Mouse (Mus musculus): ENCODE measurements at regions not wholly inside any gene's neighbourhood (a gene's known extent, or its start where the extent isn't known, plus 50 kb on each side); places are given as distances from the start of the nearest gene placed in this dataset.
A peak's percentile ranks its signal among the peaks of the same experiment; 100 is the strongest.

- Histone ChIP-seq H3K4me1 (ENCODE audit: control insufficient read depth, insufficient read depth, low read length) (no peaks in the 10 kb centered on the region), H3K9me3 (ENCODE audit: control insufficient read depth, low read length) (no peaks in the 10 kb centered on the region), H3K27me3 (ENCODE audit: control insufficient read depth, insufficient read depth, low read length) (no peaks in the 10 kb centered on the region), H3K27ac (ENCODE audit: low read depth, low read length) (no peak overlapping the region), H3K9ac (replicated peaks; ENCODE audit: low read depth, low read length) (no peak overlapping the region), H3K36me3 (ENCODE audit: control insufficient read depth, insufficient read depth, low read length) (no peaks in the 10 kb centered on the region), H3K4me2 (ENCODE audit: low read depth, low read length) (no peak overlapping the region), H3K4me3 (ENCODE audit: low read depth, low read length) (no peak overlapping the region)
- no peak for ATAC-seq (ENCODE audit: low read depth)
- WGBS = 58% methylated on average over 1 of the region's 1 CpGs
These were observed 230.3 kb upstream of the Ctso start for GRCm38 (mm10) chr3:81701974-81702697.

DNA sequence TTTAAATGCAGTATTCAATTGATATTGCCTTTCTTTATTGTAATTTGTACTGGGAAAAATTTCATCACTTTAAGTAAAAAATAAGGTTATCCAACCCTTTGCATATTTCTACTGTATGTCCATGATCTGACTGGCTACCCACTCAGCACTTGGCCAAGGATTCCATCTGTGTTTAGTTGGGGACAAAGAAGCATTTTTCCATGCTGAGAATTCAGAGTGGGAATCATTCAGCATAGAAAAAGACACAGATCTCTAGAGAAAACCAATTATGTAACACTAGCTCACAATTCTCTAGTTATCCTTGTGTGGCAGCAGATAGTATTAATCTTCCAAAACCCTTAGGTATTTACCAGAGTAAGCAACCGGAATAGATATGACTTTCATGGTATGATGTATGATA is 213.5 kb upstream of the Ctso start:
- Histone ChIP-seq H3K9ac (replicated peaks; ENCODE audit: low read depth, low read length) (no peak overlapping the region), H3K27ac (ENCODE audit: low read depth, low read length) (no peak overlapping the region), H3K9me3 (ENCODE audit: control insufficient read depth, low read length) (no peaks in the 10 kb centered on the region), H3K27me3 (ENCODE audit: control insufficient read depth, insufficient read depth, low read length) (no peaks in the 10 kb centered on the region), H3K4me2 (ENCODE audit: low read depth, low read length) (no peak overlapping the region), H3K36me3 (ENCODE audit: control insufficient read depth, insufficient read depth, low read length) (no peaks in the 10 kb centered on the region), H3K4me3 (ENCODE audit: low read depth, low read length) (no peak overlapping the region), H3K4me1 (ENCODE audit: control insufficient read depth, insufficient read depth, low read length) (no peaks in the 10 kb centered on the region)
- ATAC-seq (ENCODE audit: low read depth) = no peak
- 86% methylated on average over 1 of the region's 1 CpGs for WGBS

- Histone ChIP-seq H3K27me3 (ENCODE audit: control insufficient read depth, insufficient read depth, low read length) (no peaks in the 10 kb centered on the region), H3K36me3 (ENCODE audit: control insufficient read depth, insufficient read depth, low read length) (no peaks in the 10 kb centered on the region), H3K9ac (replicated peaks; ENCODE audit: low read depth, low read length) (no peak overlapping the region), H3K4me1 (ENCODE audit: control insufficient read depth, insufficient read depth, low read length) (no peaks in the 10 kb centered on the region), H3K4me2 (ENCODE audit: low read depth, low read length) (no peak overlapping the region), H3K27ac (ENCODE audit: low read depth, low read length) (no peak overlapping the region), H3K9me3 (ENCODE audit: control insufficient read depth, low read length) (no peaks in the 10 kb centered on the region), H3K4me3 (ENCODE audit: low read depth, low read length) (no peak overlapping the region)
- 60% methylated on average over 8 of the region's 8 CpGs for WGBS
- peak; percentile 31; the same call in 1 of the 2 replicates for ATAC-seq (ENCODE audit: low read depth)
These were observed 196.9 kb upstream of the Ctso start for GRCm38 (mm10) chr3:81735463-81735862.

- no peak for ATAC-seq (ENCODE audit: low read depth)
- Histone ChIP-seq H3K9me3 (ENCODE audit: control insufficient read depth, low read length) (no peaks in the 10 kb centered on the region), H3K36me3 (ENCODE audit: control insufficient read depth, insufficient read depth, low read length) (no peaks in the 10 kb centered on the region), H3K4me3 (ENCODE audit: low read depth, low read length) (no peak overlapping the region), H3K4me1 (ENCODE audit: control insufficient read depth, insufficient read depth, low read length) (no peaks in the 10 kb centered on the region), H3K9ac (replicated peaks; ENCODE audit: low read depth, low read length) (no peak overlapping the region), H3K4me2 (ENCODE audit: low read depth, low read length) (no peak overlapping the region), H3K27ac (ENCODE audit: low read depth, low read length) (no peak overlapping the region), H3K27me3 (ENCODE audit: control insufficient read depth, insufficient read depth, low read length) (no peaks in the 10 kb centered on the region)
These were observed 195.6 kb upstream of the Ctso start for GRCm38 (mm10) chr3:81736838-81737237.

DNA sequence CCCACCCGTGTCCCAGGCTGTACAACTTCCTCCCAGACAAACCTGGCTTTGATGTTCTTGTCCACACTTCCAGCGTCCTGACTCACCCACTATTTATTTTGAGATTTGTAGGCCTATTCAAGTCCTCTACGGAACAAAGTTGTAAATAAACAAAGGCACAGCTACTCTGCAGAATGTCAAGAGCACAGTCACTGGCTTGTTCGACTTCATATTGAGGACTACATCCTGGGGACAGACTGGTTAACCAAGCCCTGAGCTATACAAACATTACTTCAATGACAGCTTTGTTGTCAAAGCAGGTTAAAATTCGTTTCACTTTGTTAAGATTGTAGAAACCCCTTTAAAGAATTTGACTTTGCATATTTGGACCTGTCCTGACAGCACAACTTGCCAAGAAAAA is 190.3 kb upstream of the Ctso start:
- Histone ChIP-seq H3K4me1 (ENCODE audit: control insufficient read depth, insufficient read depth, low read length) (no peaks in the 10 kb centered on the region), H3K4me2 (ENCODE audit: low read depth, low read length) (no peak overlapping the region), H3K9me3 (ENCODE audit: control insufficient read depth, low read length) (no peaks in the 10 kb centered on the region), H3K36me3 (ENCODE audit: control insufficient read depth, insufficient read depth, low read length) (no peaks in the 10 kb centered on the region), H3K27ac (ENCODE audit: low read depth, low read length) (no peak overlapping the region), H3K4me3 (ENCODE audit: low read depth, low read length) (no peak overlapping the region), H3K27me3 (ENCODE audit: control insufficient read depth, insufficient read depth, low read length) (no peaks in the 10 kb centered on the region), H3K9ac (replicated peaks; ENCODE audit: low read depth, low read length) (no peak overlapping the region)
- WGBS = 38% methylated on average over 5 of the region's 5 CpGs
- no peak for ATAC-seq (ENCODE audit: low read depth)

- H3K4me3 ChIP-seq (ENCODE audit: low read depth, low read length) = no peak overlapping the region
- no peak overlapping the region for H3K4me2 ChIP-seq (ENCODE audit: low read depth, low read length)
- no peak overlapping the region for H3K27ac ChIP-seq (ENCODE audit: low read depth, low read length)
- WGBS = 73% methylated on average over 1 of the region's 1 CpGs
- H3K9ac ChIP-seq (replicated peaks; ENCODE audit: low read depth, low read length) = no peak overlapping the region
- no peaks in the 10 kb centered on the region for H3K27me3 ChIP-seq (ENCODE audit: control insufficient read depth, insufficient read depth, low read length)
- no peak for ATAC-seq (ENCODE audit: low read depth)
- H3K9me3 ChIP-seq (ENCODE audit: control insufficient read depth, low read length) = no peaks in the 10 kb centered on the region; the same call in 1 of the 2 replicates
- H3K4me1 ChIP-seq (ENCODE audit: control insufficient read depth, insufficient read depth, low read length) = no peaks in the 10 kb centered on the region
- H3K36me3 ChIP-seq (ENCODE audit: control insufficient read depth, insufficient read depth, low read length) = no peaks in the 10 kb centered on the region
These were observed 182.2 kb upstream of the Ctso start for GRCm38 (mm10) chr3:81750164-81750563.

DNA sequence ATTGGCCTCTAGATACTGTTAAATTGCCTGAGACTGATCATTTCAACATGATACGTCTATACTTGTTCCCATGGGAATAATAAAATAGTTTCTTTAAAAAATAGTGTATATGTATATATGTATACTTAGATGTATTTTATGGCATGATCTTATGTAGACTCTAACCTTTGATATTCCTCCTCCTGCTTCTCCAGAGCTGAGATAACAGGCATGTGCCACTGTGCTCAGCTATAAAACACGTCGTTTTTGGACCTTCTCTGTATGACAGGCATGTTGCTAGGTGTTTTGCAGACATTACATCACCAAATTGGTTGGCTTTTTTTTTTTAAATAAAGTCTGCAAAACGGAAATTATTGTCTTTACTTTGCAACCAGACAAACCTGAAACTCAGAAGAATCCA is 179.4 kb upstream of the Ctso start:
- ATAC-seq (ENCODE audit: low read depth) = no peak
- Histone ChIP-seq H3K27me3 (ENCODE audit: control insufficient read depth, insufficient read depth, low read length) (no peaks in the 10 kb centered on the region), H3K9ac (replicated peaks; ENCODE audit: low read depth, low read length) (no peak overlapping the region), H3K4me3 (ENCODE audit: low read depth, low read length) (no peak overlapping the region), H3K4me1 (ENCODE audit: control insufficient read depth, insufficient read depth, low read length) (no peaks in the 10 kb centered on the region), H3K27ac (ENCODE audit: low read depth, low read length) (no peak overlapping the region), H3K9me3 (ENCODE audit: control insufficient read depth, low read length) (no peaks in the 10 kb centered on the region; the same call in 1 of the 2 replicates), H3K4me2 (ENCODE audit: low read depth, low read length) (no peak overlapping the region), H3K36me3 (ENCODE audit: control insufficient read depth, insufficient read depth, low read length) (no peaks in the 10 kb centered on the region)
- 74% methylated on average over 4 of the region's 4 CpGs for WGBS

DNA sequence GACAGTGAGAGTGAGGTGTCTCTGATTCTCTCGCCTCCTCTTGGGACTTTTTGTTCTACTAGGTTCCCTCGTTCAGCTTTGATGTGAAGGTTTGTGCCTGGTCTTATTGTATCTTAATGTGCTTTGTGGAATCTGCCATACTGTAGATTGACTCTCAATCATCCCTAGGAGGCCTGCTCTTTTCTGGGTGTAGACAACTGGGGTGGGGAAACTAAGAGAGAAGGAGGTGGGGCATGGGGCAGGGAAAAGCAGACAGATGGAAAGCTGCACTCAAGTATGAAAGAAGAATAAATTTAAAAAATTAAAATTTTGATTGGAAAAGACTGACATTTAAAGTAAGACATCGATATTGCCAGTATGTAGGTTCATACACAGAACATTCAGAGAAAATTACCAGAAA is 172.0 kb upstream of the Ctso start:
- Histone ChIP-seq H3K27me3 (ENCODE audit: control insufficient read depth, insufficient read depth, low read length) (no peaks in the 10 kb centered on the region), H3K9ac (replicated peaks; ENCODE audit: low read depth, low read length) (no peak overlapping the region), H3K36me3 (ENCODE audit: control insufficient read depth, insufficient read depth, low read length) (no peaks in the 10 kb centered on the region), H3K27ac (ENCODE audit: low read depth, low read length) (no peak overlapping the region), H3K9me3 (ENCODE audit: control insufficient read depth, low read length) (no peaks in the 10 kb centered on the region), H3K4me2 (ENCODE audit: low read depth, low read length) (no peak overlapping the region), H3K4me1 (ENCODE audit: control insufficient read depth, insufficient read depth, low read length) (no peaks in the 10 kb centered on the region), H3K4me3 (ENCODE audit: low read depth, low read length) (no peak overlapping the region)
- 82% methylated on average over 3 of the region's 3 CpGs for WGBS
- ATAC-seq (ENCODE audit: low read depth) = no peak

DNA sequence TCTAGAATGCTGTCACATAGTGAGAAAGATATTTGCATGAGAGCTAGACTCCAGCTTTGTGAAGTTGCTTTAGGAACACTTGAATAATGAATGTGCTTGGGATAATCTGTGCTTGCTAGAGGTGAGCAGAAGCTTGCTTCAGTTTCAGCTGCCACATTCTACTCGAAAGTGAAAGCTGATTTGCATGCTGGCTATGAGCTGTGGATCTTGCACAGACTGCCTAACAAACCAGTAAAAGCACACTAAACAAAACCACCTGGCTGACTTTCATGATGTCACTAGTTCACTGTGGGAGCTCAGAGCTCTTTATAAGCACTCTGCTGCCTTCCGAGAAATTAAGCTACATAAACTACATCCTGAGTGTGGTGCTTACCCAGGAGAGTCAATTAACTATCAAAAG is 171.5 kb upstream of the Ctso start:
- H3K4me2 ChIP-seq (ENCODE audit: low read depth, low read length) = no peak overlapping the region
- H3K4me1 ChIP-seq (ENCODE audit: control insufficient read depth, insufficient read depth, low read length) = no peaks in the 10 kb centered on the region
- H3K9me3 ChIP-seq (ENCODE audit: control insufficient read depth, low read length) = no peaks in the 10 kb centered on the region
- no peak overlapping the region for H3K27ac ChIP-seq (ENCODE audit: low read depth, low read length)
- no peak for ATAC-seq (ENCODE audit: low read depth)
- 46% methylated on average over 2 of the region's 2 CpGs for WGBS
- no peak overlapping the region for H3K4me3 ChIP-seq (ENCODE audit: low read depth, low read length)
- no peak overlapping the region for H3K9ac ChIP-seq (replicated peaks; ENCODE audit: low read depth, low read length)
- no peaks in the 10 kb centered on the region for H3K36me3 ChIP-seq (ENCODE audit: control insufficient read depth, insufficient read depth, low read length)
- H3K27me3 ChIP-seq (ENCODE audit: control insufficient read depth, insufficient read depth, low read length) = no peaks in the 10 kb centered on the region

Measured in neural tube, embryonic 14.5 days (tissue).